Mouse (Mus musculus): ENCODE measurements around the gene Clcn2. TPM values are rescaled to one million over a fixed set of nuclear protein-coding genes. Genes with fewer than 3 reads are reported as not detected.

Gene Clcn2
- total RNA-seq, 2 experiments from 2014 or later, result 2.0 to 3.2 TPM

Other genes starting within 250 kb of the Clcn2 start
- 10 to 100 TPM; 50.0 to 50.1 TPM for gene Eif2b5, start 218.9 kb downstream of the Clcn2 start, total RNA-seq (2021)
- 10 to 100 TPM; 26.4 to 29.1 TPM for gene Dvl3, start 200.8 kb downstream of the Clcn2 start, total RNA-seq (2021)
- 100 to 1,000 TPM; 137 to 146 TPM for gene Ap2m1, start 182.3 kb downstream of the Clcn2 start, total RNA-seq (2021)
- 10 to 100 TPM; 58.0 to 61.4 TPM for gene Abcf3, start 169.2 kb downstream of the Clcn2 start, total RNA-seq (2021)
- gene Vwa5b2, start 128.3 kb downstream of the Clcn2 start, total RNA-seq (2021), result not detected
- 1 to 10 TPM; 5.1 to 5.7 TPM for gene Eef1akmt4, start 106.2 kb downstream of the Clcn2 start, total RNA-seq (2021)
- gene Gm49333, start 106.1 kb downstream of the Clcn2 start, total RNA-seq (2021), result not detected
- gene Alg3, start 106.0 kb downstream of the Clcn2 start, total RNA-seq (2021), result 10 to 100 TPM; 10.9 to 16.8 TPM
- 1 to 10 TPM; 1.2 to 1.6 TPM for gene Camk2n2, start 96.5 kb downstream of the Clcn2 start, total RNA-seq (2021)
- gene Ece2, start 87.9 kb downstream of the Clcn2 start, total RNA-seq (2021), result under 1 TPM; 0.13 to 0.32 TPM
- gene Psmd2, start 66.1 kb downstream of the Clcn2 start, total RNA-seq (2021), result 100 to 1,000 TPM; 177 to 187 TPM
- 100 to 1,000 TPM; 356 to 390 TPM for gene Eif4g1, start 49.4 kb downstream of the Clcn2 start, total RNA-seq (2021)
- gene Fam131a, start 24.5 kb downstream of the Clcn2 start, total RNA-seq (2021), result 10 to 100 TPM; 31.5 to 57.0 TPM
- gene Polr2h, start 81 bp downstream of the Clcn2 start, total RNA-seq (2021), result 1 to 10 TPM; 8.2 to 8.3 TPM
- gene Chrd, start 15.4 kb upstream of the Clcn2 start, total RNA-seq (2021), result 1 to 10 TPM; 3.2 to 3.6 TPM
- 1 to 10 TPM; 2.1 to 3.0 TPM for gene Thpo, start 16.8 kb upstream of the Clcn2 start, total RNA-seq (2021)